Mouse (Mus musculus) cerebellum, adult 2 months (tissue): ENCODE results near the gene Cog7. TPM values are rescaled to one million over a fixed set of nuclear protein-coding genes. Genes with fewer than 3 reads are reported as not detected.

Experiments
- DNase-seq, 2 experiments: peaks; one replicate each; pipeline ENCODE4 v3.0.0; 2021
- H3K27ac ChIP-seq: fragments of 200-500 bp; 2 replicates; pipeline ENCODE4 v1.5.1; 2012; ENCODE audit warnings: low read length, control low read depth, inconsistent platforms; ENCODE audit not compliant: insufficient read depth
- H3K27me3 ChIP-seq: fragments of 200-500 bp; 2 replicates; pipeline ENCODE4 v1.6.1; 2012; ENCODE audit warnings: inconsistent platforms, mild to moderate bottlenecking, low read length, moderate library complexity; ENCODE audit not compliant: control insufficient read depth, insufficient read depth
- H3K4me1 ChIP-seq: fragments of 200-500 bp; 2 replicates; pipeline ENCODE4 v1.6.1; 2011; ENCODE audit warnings: low read length; ENCODE audit not compliant: control insufficient read depth, insufficient read depth
- H3K4me3 ChIP-seq: fragments of 200-500 bp; replicated peaks from 2 replicates; pipeline ENCODE3; 2011; ENCODE audit warnings: mild to moderate bottlenecking, low read depth, low read length, control low read depth; ENCODE audit not compliant: insufficient read depth
- CTCF ChIP-seq: fragments of 200-500 bp; IDR thresholded peaks from 2 replicates; pipeline ENCODE4 v1.5.1; 2011; ENCODE audit warnings: low read depth, mild to moderate bottlenecking, control low read depth, low read length, moderate library complexity, borderline replicate concordance; ENCODE audit not compliant: insufficient read depth
- POLR2A ChIP-seq: fragments of 200-500 bp; IDR thresholded peaks from 2 replicates; pipeline ENCODE4 v1.6.1; 2011; ENCODE audit warnings: low read length, control low read depth, borderline replicate concordance; ENCODE audit not compliant: insufficient read depth
- WGBS: fragments of 180-500 bp; shearing (Covaris S2); methylation state at CpG from one replicate; pipeline ENCODE4 v1.1.7; 2018; 5-methylcytosine and 5-hydroxymethylcytosine counted together
- polyA plus RNA-seq: library from polyadenylated mRNA; depleted of rRNA; stranded (reverse); fragments of >200 nt; gene quantifications from 2 replicates; pipeline ENCODE4 v1.2.3, GENCODE M21; 2012

Cog7 gene
- polyA plus RNA-seq, 1 experiment: 32.3 TPM

DNA sequence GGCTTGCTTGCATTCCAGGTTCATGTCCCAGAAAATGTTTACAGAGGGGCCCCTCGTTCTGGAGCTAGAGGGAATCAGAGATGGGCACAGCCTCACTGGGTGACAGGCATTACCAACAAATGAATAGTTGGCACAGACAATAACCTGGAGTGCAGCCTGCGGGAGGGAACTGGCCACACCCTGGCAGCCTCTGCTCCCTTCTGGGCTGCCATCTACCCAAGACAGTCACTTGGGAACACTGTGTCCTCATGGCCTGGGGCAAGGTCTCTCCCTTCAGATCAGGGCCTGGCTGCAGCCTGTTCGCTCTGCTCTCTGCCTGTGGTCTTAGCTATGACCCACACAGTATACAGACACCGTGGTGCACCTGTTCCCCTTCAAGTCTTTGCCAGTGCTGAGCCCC, 74.6 kb downstream of the Cog7 start:
- H3K4me3 ChIP-seq: no peak overlapping the region
- TF ChIP-seq CTCF (no peak), POLR2A (no peak)
- DNase-seq: peak in 1 of 2 experiments; percentile 22
- H3K4me1 ChIP-seq: peaks cover 10% of the 10 kb centered on the region
- 41% methylated on average over 4 of the region's 4 CpGs for WGBS
- H3K27me3 ChIP-seq: no peaks in the 10 kb centered on the region
- no peak overlapping the region for H3K27ac ChIP-seq

DNA sequence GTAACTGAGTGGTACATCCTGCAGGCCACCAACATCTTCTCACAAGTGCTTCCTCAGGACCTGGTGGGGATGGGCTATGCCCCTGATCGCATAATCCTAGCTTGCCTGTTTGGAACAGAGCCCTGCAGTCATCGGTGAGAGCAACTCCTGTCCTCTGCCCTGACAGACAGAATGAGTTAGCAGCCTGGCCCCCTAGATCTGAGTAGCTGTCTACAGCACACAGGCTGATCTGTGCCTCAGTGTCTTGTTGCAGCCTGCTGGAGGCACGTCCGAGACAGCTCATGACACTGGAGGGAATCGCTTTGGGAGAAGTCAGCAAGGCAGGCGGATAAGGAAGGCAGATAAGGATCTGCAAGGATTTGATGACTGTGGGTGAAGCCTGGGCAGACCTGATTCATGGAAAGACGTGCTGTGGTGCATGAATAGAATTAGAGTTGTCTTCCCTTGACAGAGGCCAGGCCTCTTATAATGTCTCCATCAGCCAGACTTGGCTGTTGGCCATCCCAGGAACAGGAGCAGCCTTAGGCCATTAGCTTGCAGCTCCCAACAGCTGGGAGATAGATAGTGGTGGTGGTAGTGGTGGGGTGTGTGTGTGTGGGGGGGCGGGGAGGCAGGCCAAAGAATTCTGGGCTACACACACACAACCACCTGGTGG, 78.6 kb downstream of the Cog7 start:
- DNase-seq: no peak
- TF ChIP-seq POLR2A: no peak
- no peak for TF ChIP-seq CTCF
- WGBS: 62% methylated on average over 8 of the region's 8 CpGs

DNA sequence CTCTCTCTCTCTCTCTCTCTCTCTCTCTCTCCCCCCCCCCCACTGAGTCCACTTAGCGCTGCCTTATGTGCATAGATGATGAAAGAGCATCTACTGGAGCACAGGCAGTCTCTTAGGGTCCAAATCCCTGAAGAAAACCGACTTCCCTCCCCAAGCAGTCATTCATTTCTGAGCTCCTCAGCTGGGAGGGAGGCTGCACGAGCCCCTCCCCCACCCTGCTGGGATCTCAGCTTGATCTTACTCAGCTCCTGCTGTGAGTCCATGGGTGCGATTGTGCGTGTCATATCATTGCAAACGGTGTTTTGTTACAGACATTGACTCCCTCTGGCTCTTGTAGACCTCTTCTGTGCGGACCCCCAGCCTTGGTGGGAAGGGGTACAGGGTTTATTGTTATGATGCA, 81.6 kb downstream of the Cog7 start:
- no peak for TF ChIP-seq CTCF
- no peak for TF ChIP-seq POLR2A
- peak overlapping the region; percentile 47; the same call in 1 of the 2 replicates for H3K27ac ChIP-seq
- H3K4me1 ChIP-seq: peaks cover 4% of the 10 kb centered on the region; the same call in 1 of the 2 replicates
- H3K4me3 ChIP-seq: peak overlapping the region; percentile 31
- 22% methylated on average over 7 of the region's 7 CpGs for WGBS
- H3K27me3 ChIP-seq: no peaks in the 10 kb centered on the region
- DNase-seq: no peak

More for the DNA sequence above, 78.6 kb downstream of the Cog7 start:
- H3K27me3 ChIP-seq: no peaks in the 10 kb centered on the region
- H3K4me1 ChIP-seq: peaks cover 14% of the 10 kb centered on the region
- no peak overlapping the region for H3K4me3 ChIP-seq
- H3K27ac ChIP-seq: no peak overlapping the region

DNA sequence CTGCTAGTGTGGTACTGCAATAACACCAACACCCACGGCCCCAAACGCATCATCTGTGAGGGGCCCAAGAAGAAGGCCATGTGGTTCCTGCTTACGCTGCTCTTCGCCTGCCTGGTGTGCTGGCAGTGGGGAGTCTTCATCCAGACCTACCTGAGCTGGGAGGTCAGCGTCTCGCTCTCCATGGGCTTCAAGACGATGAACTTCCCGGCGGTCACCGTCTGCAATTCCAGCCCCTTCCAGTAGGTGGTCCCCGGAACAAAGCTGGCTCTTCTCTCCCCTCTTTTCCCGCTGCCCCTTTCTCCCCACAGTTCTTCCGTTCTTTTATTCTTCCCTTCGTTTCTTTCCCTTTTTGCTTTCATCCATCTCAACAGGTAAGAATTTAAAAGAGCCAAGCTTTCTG, 82.2 kb downstream of the Cog7 start:
- WGBS: 16% methylated on average over 14 of the region's 14 CpGs
- H3K4me1 ChIP-seq: peaks cover 4% of the 10 kb centered on the region; the same call in 1 of the 2 replicates
- no peak overlapping the region for H3K27ac ChIP-seq
- H3K4me3 ChIP-seq: no peak overlapping the region
- TF ChIP-seq CTCF (peak; percentile 73), POLR2A (no peak)
- H3K27me3 ChIP-seq: no peaks in the 10 kb centered on the region
- DNase-seq: peak; percentile 59 to 77

DNA sequence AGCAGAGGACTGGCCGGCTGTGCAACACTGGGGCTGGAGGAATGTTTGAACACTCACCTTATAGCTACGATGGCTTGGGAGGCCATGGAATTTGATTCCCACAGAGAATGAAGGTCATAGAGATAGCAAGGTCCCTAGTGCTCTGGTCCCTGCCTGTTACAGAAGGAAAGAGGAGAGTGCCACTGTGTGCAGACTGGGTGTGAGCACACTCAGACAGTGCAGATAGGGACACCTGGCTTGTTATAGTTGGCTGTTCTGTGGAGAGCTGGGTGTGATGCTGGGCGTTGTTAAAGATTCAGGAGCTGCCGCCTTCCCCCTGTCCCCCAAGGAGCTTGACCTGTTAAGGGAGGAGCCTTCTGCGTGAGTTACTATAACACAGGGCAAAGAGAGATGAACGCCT, 84.8 kb downstream of the Cog7 start:
- WGBS: 65% methylated on average over 6 of the region's 6 CpGs
- DNase-seq: no peak
- no peaks in the 10 kb centered on the region for H3K27me3 ChIP-seq
- TF ChIP-seq POLR2A: no peak
- TF ChIP-seq CTCF: no peak
- H3K4me3 ChIP-seq: no peak overlapping the region
- no peak overlapping the region for H3K27ac ChIP-seq
- peaks cover 4% of the 10 kb centered on the region; the same call in 1 of the 2 replicates for H3K4me1 ChIP-seq

DNA sequence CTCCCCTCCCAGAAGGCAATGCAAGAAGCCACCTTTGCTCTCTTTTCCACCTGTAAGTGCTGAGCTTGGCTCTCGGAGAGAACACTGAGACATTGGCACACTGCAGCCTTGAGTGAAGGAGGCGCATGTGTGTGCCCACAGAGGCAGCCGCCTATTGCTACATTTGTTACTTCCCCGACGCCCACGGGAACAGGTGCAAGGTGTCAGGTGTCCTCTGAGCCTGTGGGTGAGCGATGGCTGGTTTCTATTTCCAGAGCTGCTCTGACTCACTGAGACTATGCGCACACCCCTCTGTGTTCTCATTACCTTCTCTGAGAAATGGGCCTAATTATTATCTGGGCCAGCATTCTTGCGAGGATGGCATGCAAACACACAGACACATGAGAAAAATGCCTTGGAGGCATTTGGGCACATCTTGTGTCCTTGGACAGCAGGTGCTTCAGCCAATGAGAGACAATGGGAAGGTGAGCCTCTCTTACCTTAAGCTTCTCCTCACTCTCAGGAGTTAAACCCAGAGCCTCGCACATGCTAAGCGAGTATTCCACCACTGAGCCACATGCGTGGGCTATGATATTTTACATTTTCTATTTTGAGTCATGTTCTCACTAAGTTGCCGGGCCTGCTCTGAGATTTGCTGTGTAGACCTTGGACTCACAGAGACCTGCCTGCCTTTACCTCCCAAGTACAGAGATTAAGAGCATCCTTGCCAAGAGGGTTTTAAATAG, 90.7 kb downstream of the Cog7 start:
- Histone ChIP-seq H3K27me3 (no peaks in the 10 kb centered on the region), H3K27ac (no peak overlapping the region; the same call in 1 of the 2 replicates), H3K4me1 (no peaks in the 10 kb centered on the region; the same call in 1 of the 2 replicates), H3K4me3 (no peak overlapping the region)
- WGBS: 65% methylated on average over 13 of the region's 13 CpGs
- peak in 1 of 2 experiments; percentile 42 for DNase-seq
- no peak for TF ChIP-seq POLR2A
- no peak for TF ChIP-seq CTCF

DNA sequence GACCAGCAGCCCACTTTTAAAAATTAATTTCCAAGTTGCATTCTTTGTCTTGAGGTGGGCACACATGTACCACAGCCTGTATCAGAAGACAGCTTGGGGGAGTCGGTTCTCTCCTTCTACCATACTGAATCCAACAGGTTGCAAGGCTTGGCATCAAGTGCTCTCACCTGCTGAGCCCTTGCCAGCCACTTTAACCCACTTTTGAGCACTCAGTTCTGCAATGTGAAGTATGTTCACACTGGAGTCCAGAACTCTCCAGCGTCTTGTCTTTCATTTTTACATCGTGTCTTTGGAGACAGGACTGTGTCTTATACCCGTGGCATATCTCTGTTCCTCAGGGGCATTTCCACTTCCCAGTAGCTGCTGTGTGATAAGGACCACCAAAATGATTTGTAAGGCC, 101.3 kb downstream of the Cog7 start:
- no peak overlapping the region for H3K27ac ChIP-seq
- TF ChIP-seq CTCF (no peak), POLR2A (no peak)
- 86% methylated on average over 4 of the region's 4 CpGs for WGBS
- no peak for DNase-seq
- no peak overlapping the region for H3K4me3 ChIP-seq
- no peaks in the 10 kb centered on the region; the same call in 1 of the 2 replicates for H3K4me1 ChIP-seq
- no peaks in the 10 kb centered on the region for H3K27me3 ChIP-seq
